Mouse (Mus musculus): ENCODE measurements around the gene Rassf8. TPM values are rescaled to one million over a fixed set of nuclear protein-coding genes. Genes with fewer than 3 reads are reported as not detected.

The Rassf8 gene
- polyA plus RNA-seq, 1 experiment from 2014 or later: 4.4 TPM

DNA sequence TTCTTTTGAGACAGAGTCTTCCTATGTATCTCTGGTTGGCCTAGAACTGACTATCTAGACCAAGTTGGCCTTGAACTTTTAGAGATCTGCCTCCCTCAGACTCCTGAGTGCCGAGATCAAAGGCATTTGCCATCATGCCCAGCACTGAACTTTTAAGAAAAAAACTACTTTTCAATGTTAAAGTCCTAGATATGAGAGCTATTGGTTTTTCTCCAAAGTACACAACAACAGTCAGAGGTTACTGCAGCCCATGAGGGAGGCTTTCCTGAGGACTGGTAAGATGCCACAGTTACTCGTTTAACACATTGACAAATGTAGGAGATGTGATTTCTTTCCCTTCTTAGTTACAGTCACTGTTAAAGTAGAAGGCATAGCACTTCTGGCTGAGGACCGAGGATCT, 6.5 kb upstream of the Rassf8 start:
- WGBS: 89% methylated on average over 3 of the region's 3 CpGs
- Histone ChIP-seq H3K4me3 (replicated peaks; ENCODE audit: low read depth, low read length) (no peak overlapping the region), H3K36me3 (ENCODE audit: control insufficient read depth, insufficient read depth, low read length) (no peaks in the 10 kb centered on the region), H3K9me3 (ENCODE audit: control insufficient read depth, low read length) (no peaks in the 10 kb centered on the region), H3K4me1 (ENCODE audit: control insufficient read depth, insufficient read depth, low read length) (no peaks in the 10 kb centered on the region), H3K9ac (replicated peaks; ENCODE audit: low read length) (no peak overlapping the region), H3K27ac (replicated peaks; ENCODE audit: low read depth, low read length) (no peak overlapping the region), H3K4me2 (ENCODE audit: low read length) (no peak overlapping the region), H3K27me3 (ENCODE audit: control insufficient read depth, insufficient read depth, low read length) (no peaks in the 10 kb centered on the region)
- ATAC-seq (ENCODE audit: low FRiP score, low TSS enrichment) (no peak), DNase-seq (no peak)

- Histone ChIP-seq H3K4me1 (ENCODE audit: control insufficient read depth, insufficient read depth, low read length) (0 out of 2 replicates have a peak, but pooled peaks cover 3% of the 10 kb centered on the region), H3K9ac (replicated peaks; ENCODE audit: low read length) (no peak overlapping the region), H3K36me3 (ENCODE audit: control insufficient read depth, insufficient read depth, low read length) (no peaks in the 10 kb centered on the region), H3K4me2 (ENCODE audit: low read length) (peak overlapping the region; percentile 82; the same call in 1 of the 2 replicates), H3K27me3 (ENCODE audit: control insufficient read depth, insufficient read depth, low read length) (no peaks in the 10 kb centered on the region; the same call in 1 of the 2 replicates), H3K27ac (replicated peaks; ENCODE audit: low read depth, low read length) (no peak overlapping the region), H3K9me3 (ENCODE audit: control insufficient read depth, low read length) (no peaks in the 10 kb centered on the region), H3K4me3 (replicated peaks; ENCODE audit: low read depth, low read length) (no peak overlapping the region)
- ATAC-seq (ENCODE audit: low FRiP score, low TSS enrichment): no peak
- no peak for DNase-seq
- 55% methylated on average over 3 of the region's 3 CpGs for WGBS
Measured at GRCm38 (mm10) chr6:145745291-145745690, 1.3 kb upstream of the Rassf8 start.

DNA sequence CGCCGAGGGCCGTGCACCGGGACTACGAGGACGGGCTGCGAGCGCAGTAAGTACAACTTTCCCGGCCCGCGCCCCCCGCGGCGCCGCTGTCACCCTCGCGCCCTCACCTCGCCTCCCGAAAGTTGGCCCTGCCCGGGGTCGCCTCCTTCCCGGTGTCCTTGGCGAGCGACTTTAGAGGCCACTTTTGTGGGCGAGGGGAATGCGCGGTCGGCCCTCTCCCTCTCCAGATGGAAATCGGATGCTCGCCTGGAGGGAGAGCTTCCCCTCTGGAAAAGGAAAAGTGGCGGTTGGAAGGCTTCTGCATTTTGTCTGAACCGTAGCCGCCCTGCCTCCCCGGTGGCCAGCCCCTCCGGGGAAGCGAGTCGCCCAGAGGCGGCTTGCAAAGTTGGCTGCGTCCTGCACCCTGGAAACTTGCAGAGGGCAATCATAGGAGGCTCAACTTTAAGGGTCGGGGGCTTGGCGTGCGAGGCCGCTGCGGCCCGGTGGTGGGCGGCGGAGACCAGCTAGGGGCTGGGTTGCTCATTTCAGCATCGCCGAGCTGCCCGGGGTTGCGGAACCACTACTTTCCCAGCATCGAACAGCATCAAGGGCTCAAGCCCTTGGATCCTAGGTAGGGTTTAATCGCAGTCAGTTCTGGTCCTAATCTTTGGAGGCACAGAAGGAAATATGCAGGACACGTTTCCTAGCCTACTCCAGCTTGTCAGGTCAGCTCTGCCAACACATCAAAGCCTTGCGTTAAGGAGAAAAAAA, 548 bp downstream of the Rassf8 start:
- Histone ChIP-seq H3K27ac (replicated peaks; ENCODE audit: low read depth, low read length) (peak overlapping the region; percentile 74), H3K4me1 (ENCODE audit: control insufficient read depth, insufficient read depth, low read length) (0 out of 2 replicates have a peak, but pooled peaks cover 3% of the 10 kb centered on the region), H3K27me3 (ENCODE audit: control insufficient read depth, insufficient read depth, low read length) (no peaks in the 10 kb centered on the region; the same call in 1 of the 2 replicates), H3K36me3 (ENCODE audit: control insufficient read depth, insufficient read depth, low read length) (no peaks in the 10 kb centered on the region), H3K9me3 (ENCODE audit: control insufficient read depth, low read length) (no peaks in the 10 kb centered on the region), H3K4me3 (replicated peaks; ENCODE audit: low read depth, low read length) (peak overlapping the region; percentile 54), H3K9ac (replicated peaks; ENCODE audit: low read length) (peak overlapping the region; percentile 60), H3K4me2 (ENCODE audit: low read length) (peak overlapping the region; percentile 82)
- WGBS: under 1% methylated on average over 55 of the region's 55 CpGs
- DNase-seq (peak; percentile 64), ATAC-seq (ENCODE audit: low FRiP score, low TSS enrichment) (peak; percentile 9; the same call in 1 of the 2 replicates)

- ATAC-seq (ENCODE audit: low FRiP score, low TSS enrichment): no peak
- Histone ChIP-seq H3K4me1 (ENCODE audit: control insufficient read depth, insufficient read depth, low read length) (0 out of 2 replicates have a peak, but pooled peaks cover 3% of the 10 kb centered on the region), H3K4me3 (replicated peaks; ENCODE audit: low read depth, low read length) (peak overlapping the region; percentile 54), H3K9me3 (ENCODE audit: control insufficient read depth, low read length) (no peaks in the 10 kb centered on the region), H3K27ac (replicated peaks; ENCODE audit: low read depth, low read length) (peak overlapping the region; percentile 74; the same call in 1 of the 2 replicates), H3K36me3 (ENCODE audit: control insufficient read depth, insufficient read depth, low read length) (no peaks in the 10 kb centered on the region), H3K9ac (replicated peaks; ENCODE audit: low read length) (no peak overlapping the region; the same call in 1 of the 2 replicates), H3K4me2 (ENCODE audit: low read length) (peak overlapping the region; percentile 82), H3K27me3 (ENCODE audit: control insufficient read depth, insufficient read depth, low read length) (no peaks in the 10 kb centered on the region; the same call in 1 of the 2 replicates)
- WGBS: 15% methylated on average over 16 of the region's 16 CpGs
- DNase-seq: peak; percentile 28
Measured at GRCm38 (mm10) chr6:145747671-145748640, 1.4 kb downstream of the Rassf8 start.

GRCm38 (mm10) chr6:145750394-145750793, 3.8 kb downstream of the Rassf8 start:
- 0 out of 2 replicates have a peak, but pooled peaks cover 3% of the 10 kb centered on the region for H3K4me1 ChIP-seq (ENCODE audit: control insufficient read depth, insufficient read depth, low read length)
- DNase-seq (no peak), ATAC-seq (ENCODE audit: low FRiP score, low TSS enrichment) (no peak)
- H3K4me2 ChIP-seq (ENCODE audit: low read length): no peak overlapping the region
- no peaks in the 10 kb centered on the region; the same call in 1 of the 2 replicates for H3K27me3 ChIP-seq (ENCODE audit: control insufficient read depth, insufficient read depth, low read length)
- H3K9me3 ChIP-seq (ENCODE audit: control insufficient read depth, low read length): no peaks in the 10 kb centered on the region
- WGBS: 90% methylated on average over 3 of the region's 3 CpGs
- no peak overlapping the region for H3K9ac ChIP-seq (replicated peaks; ENCODE audit: low read length)
- H3K4me3 ChIP-seq (replicated peaks; ENCODE audit: low read depth, low read length): no peak overlapping the region
- no peak overlapping the region for H3K27ac ChIP-seq (replicated peaks; ENCODE audit: low read depth, low read length)
- no peaks in the 10 kb centered on the region for H3K36me3 ChIP-seq (ENCODE audit: control insufficient read depth, insufficient read depth, low read length)

GRCm38 (mm10) chr6:145753296-145753695, 6.7 kb downstream of the Rassf8 start:
- ATAC-seq (ENCODE audit: low FRiP score, low TSS enrichment) (no peak), DNase-seq (no peak)
- no peak overlapping the region for H3K9ac ChIP-seq (replicated peaks; ENCODE audit: low read length)
- H3K4me1 ChIP-seq (ENCODE audit: control insufficient read depth, insufficient read depth, low read length): no peaks in the 10 kb centered on the region
- WGBS: 86% methylated on average over 6 of the region's 6 CpGs
- no peak overlapping the region for H3K4me2 ChIP-seq (ENCODE audit: low read length)
- H3K27ac ChIP-seq (replicated peaks; ENCODE audit: low read depth, low read length): no peak overlapping the region
- no peaks in the 10 kb centered on the region for H3K36me3 ChIP-seq (ENCODE audit: control insufficient read depth, insufficient read depth, low read length)
- no peaks in the 10 kb centered on the region for H3K9me3 ChIP-seq (ENCODE audit: control insufficient read depth, low read length)
- H3K4me3 ChIP-seq (replicated peaks; ENCODE audit: low read depth, low read length): no peak overlapping the region
- no peaks in the 10 kb centered on the region for H3K27me3 ChIP-seq (ENCODE audit: control insufficient read depth, insufficient read depth, low read length)

DNA sequence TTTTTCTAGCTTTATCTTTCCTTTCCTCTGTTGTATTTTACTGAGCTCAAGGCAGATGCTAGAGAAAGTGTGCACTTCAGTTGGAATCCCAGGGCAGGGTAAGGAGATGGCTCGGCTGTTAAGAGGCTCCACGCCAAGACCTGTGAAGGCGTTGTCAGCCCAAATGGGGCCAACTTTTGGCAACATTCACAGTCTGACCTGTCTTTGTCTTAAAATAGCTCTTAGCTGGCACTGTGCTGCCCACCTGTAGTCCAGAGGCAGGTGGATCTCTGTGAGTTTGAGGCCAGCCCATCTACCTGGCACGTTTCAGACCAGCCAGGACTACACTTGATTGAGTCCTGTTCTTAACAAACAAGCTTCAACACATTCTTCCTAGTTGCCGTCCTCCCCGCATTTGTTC, 7.9 kb downstream of the Rassf8 start:
- WGBS: 95% methylated on average over 6 of the region's 6 CpGs
- no peaks in the 10 kb centered on the region for H3K4me1 ChIP-seq (ENCODE audit: control insufficient read depth, insufficient read depth, low read length)
- no peak overlapping the region for H3K4me3 ChIP-seq (replicated peaks; ENCODE audit: low read depth, low read length)
- no peak overlapping the region for H3K4me2 ChIP-seq (ENCODE audit: low read length)
- H3K9ac ChIP-seq (replicated peaks; ENCODE audit: low read length): no peak overlapping the region
- H3K36me3 ChIP-seq (ENCODE audit: control insufficient read depth, insufficient read depth, low read length): no peaks in the 10 kb centered on the region
- no peaks in the 10 kb centered on the region for H3K9me3 ChIP-seq (ENCODE audit: control insufficient read depth, low read length)
- H3K27me3 ChIP-seq (ENCODE audit: control insufficient read depth, insufficient read depth, low read length): no peaks in the 10 kb centered on the region
- no peak overlapping the region for H3K27ac ChIP-seq (replicated peaks; ENCODE audit: low read depth, low read length)
- ATAC-seq (ENCODE audit: low FRiP score, low TSS enrichment): no peak
- no peak for DNase-seq

DNA sequence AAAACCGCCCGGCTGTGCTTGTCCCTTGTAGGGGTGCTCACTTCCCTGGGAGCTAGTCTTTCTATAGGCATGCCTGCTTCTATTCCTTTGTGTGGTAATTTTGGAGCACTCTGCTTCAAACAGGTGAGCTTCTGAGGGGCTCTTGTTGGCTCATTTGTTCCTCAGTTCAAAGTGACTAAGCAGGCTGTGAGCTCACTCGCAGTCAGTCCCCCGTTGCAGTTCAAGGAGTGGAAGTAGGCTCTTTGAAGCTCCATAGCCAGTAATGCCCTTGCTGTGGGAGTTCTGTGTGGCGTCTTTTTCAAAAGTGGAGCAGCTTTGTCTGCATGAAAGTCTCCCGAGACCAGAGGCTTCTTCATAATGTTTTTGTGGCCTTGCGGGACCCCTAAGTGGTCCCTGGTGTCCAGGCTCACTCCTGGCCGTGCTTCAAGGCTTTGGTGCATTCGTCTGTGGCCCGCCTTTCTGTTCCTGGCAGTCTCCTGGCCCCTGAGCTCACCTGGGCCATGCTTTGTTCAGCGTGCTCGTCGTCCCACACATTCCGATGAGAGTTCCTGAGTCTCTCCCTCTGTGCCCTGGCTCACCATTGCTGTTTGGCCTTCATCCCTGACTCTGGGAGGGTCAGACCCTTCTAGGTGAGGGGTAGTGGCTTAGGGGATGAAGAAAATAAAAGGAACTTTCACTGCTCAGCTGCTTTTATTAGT, 9.5 kb downstream of the Rassf8 start:
- no peak for DNase-seq
- Histone ChIP-seq H3K27me3 (ENCODE audit: control insufficient read depth, insufficient read depth, low read length) (no peaks in the 10 kb centered on the region), H3K36me3 (ENCODE audit: control insufficient read depth, insufficient read depth, low read length) (no peaks in the 10 kb centered on the region), H3K4me3 (replicated peaks; ENCODE audit: low read depth, low read length) (no peak overlapping the region), H3K27ac (replicated peaks; ENCODE audit: low read depth, low read length) (no peak overlapping the region; the same call in 1 of the 2 replicates), H3K9me3 (ENCODE audit: control insufficient read depth, low read length) (no peaks in the 10 kb centered on the region), H3K9ac (replicated peaks; ENCODE audit: low read length) (no peak overlapping the region), H3K4me2 (ENCODE audit: low read length) (no peak overlapping the region), H3K4me1 (ENCODE audit: control insufficient read depth, insufficient read depth, low read length) (no peaks in the 10 kb centered on the region)
- 73% methylated on average over 14 of the region's 14 CpGs for WGBS
- ATAC-seq (ENCODE audit: low FRiP score, low TSS enrichment): no peak
